14 mouse cellular contexts compared by ENCODE assay signal in genomic region chr7:116240791-116241474, GRCm38 (mm10).
DNase-seq lines count a peak whose midpoint lies in the region; ATAC-seq and TF ChIP-seq lines count a peak whose summit lies in the region.
"Had no signal": no experiment of that assay in that cellular context is flagged by ENCODE, and none has a peak within 500 bp of the region (broad histone marks: within the 10 kb centered on the region; RNA-seq: fewer than 3 reads in every experiment).

No protein-coding gene starts in this region.

- peaks cover 19% of the 10 kb centered on the region for H3K27me3 ChIP-seq in kidney, embryonic 16.5 days (ENCODE audit: insufficient read depth, low read length)

- H3K36me3 ChIP-seq in kidney, embryonic 16.5 days (ENCODE audit: insufficient read depth, low read length) = no peaks in the 10 kb centered on the region
- H3K36me3 ChIP-seq: midbrain, embryonic 10.5 days had no signal

- H3K27ac ChIP-seq in gastrocnemius, adult 2 months = peak overlapping the region; percentile 53
- peak overlapping the region; percentile 31; the same call in 1 of the 2 replicates for H3K27ac ChIP-seq in kidney, embryonic 16.5 days (ENCODE audit: low read length)
- H3K27ac ChIP-seq: liver, embryonic 14.5 days; midbrain, embryonic 10.5 days had no signal

- no peak for ATAC-seq in kidney, embryonic 16.5 days (ENCODE audit: low FRiP score, low TSS enrichment)
- ATAC-seq in granulocyte monocyte progenitor cell, adult 5-6 weeks (replicated peaks; ENCODE audit: poor library complexity, severe bottlenecking) = peak; percentile 52; the same call in 1 of the 2 replicates
- ATAC-seq: inflammation-experienced regulatory T-cells, adult 6 months had no signal

- DNase-seq in gastrocnemius, adult 2 months = no peak
- DNase-seq in gastrocnemius, adult 18-20 months (ENCODE audit: low spot score) = no peak
- no peak for DNase-seq in kidney, postnatal 4 days
- peak; percentile 48 for DNase-seq in R1 (ENCODE audit: low read depth, low spot score)
- DNase-seq in urinary bladder, postnatal 4 days (ENCODE audit: low spot score in 2 of 2) = no peak
- DNase-seq: cerebellum, adult 2 months; gastrocnemius, postnatal 10 days; left cerebral cortex, postnatal 4 days; right cerebral cortex, postnatal 14 days had no signal

- 64% methylated on average over 12 of the region's 12 CpGs for WGBS in kidney, embryonic 16.5 days

- no peak overlapping the region for H3K9ac ChIP-seq in kidney, embryonic 16.5 days (replicated peaks; ENCODE audit: low read length)
- H3K9ac ChIP-seq: liver, embryonic 14.5 days had no signal

- peaks cover 38% of the 10 kb centered on the region for H3K4me1 ChIP-seq in kidney, embryonic 16.5 days (ENCODE audit: insufficient read depth, low read length)

- H3K4me2 ChIP-seq in kidney, embryonic 16.5 days (replicated peaks; ENCODE audit: low read depth, low read length) = no peak overlapping the region

- TF ChIP-seq CTCF in gastrocnemius, adult 2 months (IDR thresholded peaks at IDR 0.05) = no peak

- no peak overlapping the region for H3K4me3 ChIP-seq in gastrocnemius, adult 2 months
- no peak overlapping the region for H3K4me3 ChIP-seq in kidney, embryonic 16.5 days (ENCODE audit: low read length)
- H3K4me3 ChIP-seq: midbrain, embryonic 10.5 days had no signal

- no peaks in the 10 kb centered on the region for H3K9me3 ChIP-seq in kidney, embryonic 16.5 days (ENCODE audit: low read length)
- H3K9me3 ChIP-seq: midbrain, embryonic 10.5 days had no signal

- intact Hi-C loops in gastrocnemius, adult 2 months (cut with DNase I) = no loop called here
